Mouse (Mus musculus): ENCODE measurements around the gene Qsox1. TPM values are rescaled to one million over a fixed set of nuclear protein-coding genes. Genes with fewer than 3 reads are reported as not detected.
A peak's percentile ranks its signal among the peaks of the same experiment; 100 is the strongest.

Qsox1 gene
- polyA plus RNA-seq, 1 experiment from 2014 or later, result 16.6 TPM

GRCm38 (mm10) chr1:155796757-155797405, 15.8 kb downstream of the Qsox1 start:
- Histone ChIP-seq H3K4me1 (no peaks in the 10 kb centered on the region; the same call in 1 of the 2 replicates), H3K27ac (0 out of 2 replicates have a peak overlapping the region, but pooled peaks have one; percentile 36), H3K27me3 (no peaks in the 10 kb centered on the region), H3K4me2 (no peak overlapping the region), H3K9ac (no peak overlapping the region), H3K9me3 (no peaks in the 10 kb centered on the region), H3K4me3 (replicated peaks) (no peak overlapping the region), H3K36me3 (replicated peaks) (peaks cover 21% of the 10 kb centered on the region)
- no peak for ATAC-seq (ENCODE audit: low FRiP score)
- whole genome bisulfite sequencing, result 69% methylated on average over 11 of the region's 11 CpGs

DNA sequence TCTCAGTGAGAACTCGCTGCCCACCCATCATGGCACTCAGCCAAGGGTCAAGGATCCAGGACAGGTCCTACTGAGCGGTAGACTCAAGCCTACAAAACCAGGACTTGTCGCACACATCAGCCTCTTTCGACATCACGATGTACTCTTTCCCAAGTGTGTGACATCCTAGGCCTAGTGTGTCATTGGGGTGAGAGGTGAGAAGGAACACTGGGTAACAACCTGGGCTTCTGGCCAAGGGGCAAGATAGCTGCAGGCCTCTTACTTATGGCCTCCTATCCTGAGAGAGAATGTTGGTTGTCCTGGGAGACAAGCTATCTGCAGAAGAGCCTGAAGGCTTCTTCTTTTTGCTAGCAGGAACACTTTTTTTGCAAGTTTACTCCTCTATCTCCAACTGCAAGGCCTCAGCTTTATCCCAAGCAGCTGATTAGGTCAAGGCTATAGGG, 16.9 kb downstream of the Qsox1 start:
- H3K4me3 ChIP-seq (replicated peaks), result no peak overlapping the region
- no peak overlapping the region for H3K9ac ChIP-seq
- H3K4me1 ChIP-seq, result peaks cover 3% of the 10 kb centered on the region
- H3K4me2 ChIP-seq, result no peak overlapping the region
- H3K9me3 ChIP-seq, result no peaks in the 10 kb centered on the region
- H3K27me3 ChIP-seq, result no peaks in the 10 kb centered on the region
- no peak for ATAC-seq (ENCODE audit: low FRiP score)
- peaks cover 21% of the 10 kb centered on the region for H3K36me3 ChIP-seq (replicated peaks)
- 96% methylated on average over 5 of the region's 5 CpGs for WGBS
- H3K27ac ChIP-seq, result no peak overlapping the region

DNA sequence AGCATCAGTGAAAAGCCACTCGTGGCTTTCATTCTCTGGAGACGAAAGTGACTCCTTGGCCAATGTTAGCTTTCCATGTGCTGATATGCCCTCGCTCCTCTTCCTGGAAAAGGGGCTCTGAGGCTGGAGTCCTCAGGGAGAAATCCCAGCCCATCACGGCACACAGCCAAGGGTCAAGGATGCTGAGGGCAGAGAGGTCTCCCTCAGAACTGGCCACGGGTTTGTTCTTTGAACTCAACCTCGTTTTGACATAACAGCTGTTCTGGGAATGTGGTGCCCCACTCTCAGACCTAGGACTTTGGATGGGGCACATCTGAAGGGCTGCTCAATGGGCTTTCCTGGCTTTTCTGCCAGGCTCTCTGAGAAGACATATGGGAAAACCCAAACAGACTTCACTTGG, 17.8 kb downstream of the Qsox1 start:
- H3K27me3 ChIP-seq, result no peaks in the 10 kb centered on the region
- H3K9me3 ChIP-seq, result no peaks in the 10 kb centered on the region
- H3K27ac ChIP-seq, result no peak overlapping the region
- H3K9ac ChIP-seq, result no peak overlapping the region
- H3K36me3 ChIP-seq (replicated peaks), result peaks cover 21% of the 10 kb centered on the region
- WGBS, result 90% methylated on average over 6 of the region's 6 CpGs
- no peak for ATAC-seq (ENCODE audit: low FRiP score)
- H3K4me1 ChIP-seq, result peaks cover 12% of the 10 kb centered on the region
- H3K4me2 ChIP-seq, result no peak overlapping the region
- no peak overlapping the region for H3K4me3 ChIP-seq (replicated peaks)

DNA sequence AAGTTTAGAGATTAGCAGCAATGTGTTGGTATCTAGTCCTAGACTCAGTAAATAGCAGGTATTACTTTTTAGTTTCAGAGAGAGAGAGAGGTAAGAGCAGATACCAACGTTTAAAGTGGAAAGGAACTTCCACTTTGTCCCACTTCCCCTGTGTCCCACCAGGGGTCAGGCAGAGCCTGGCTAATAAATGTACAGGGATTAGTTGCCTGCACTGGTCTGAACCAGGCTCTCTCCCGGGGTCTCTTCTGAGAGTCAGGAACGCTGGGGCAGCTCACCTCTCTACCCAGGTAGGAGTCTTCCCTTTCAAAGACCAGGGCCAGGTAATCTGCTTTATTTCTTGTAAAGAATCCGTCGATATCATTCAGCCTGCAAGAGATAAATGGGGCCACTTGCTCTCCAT, 20.8 kb downstream of the Qsox1 start:
- H3K36me3 ChIP-seq (replicated peaks), result peaks cover 36% of the 10 kb centered on the region
- H3K27ac ChIP-seq, result no peak overlapping the region
- H3K9ac ChIP-seq, result no peak overlapping the region
- no peak overlapping the region for H3K4me3 ChIP-seq (replicated peaks)
- WGBS, result 69% methylated on average over 5 of the region's 5 CpGs
- ATAC-seq (ENCODE audit: low FRiP score), result no peak
- H3K9me3 ChIP-seq, result no peaks in the 10 kb centered on the region
- peaks cover 15% of the 10 kb centered on the region for H3K4me1 ChIP-seq
- no peaks in the 10 kb centered on the region for H3K27me3 ChIP-seq
- H3K4me2 ChIP-seq, result no peak overlapping the region

- 51% methylated on average over 16 of the region's 16 CpGs for WGBS
- H3K27ac ChIP-seq, result peak overlapping the region; percentile 79
- ATAC-seq (ENCODE audit: low FRiP score), result peak; percentile 78
- peaks cover 15% of the 10 kb centered on the region for H3K4me1 ChIP-seq
- H3K36me3 ChIP-seq (replicated peaks), result peaks cover 41% of the 10 kb centered on the region
- no peak overlapping the region for H3K4me2 ChIP-seq
- H3K27me3 ChIP-seq, result no peaks in the 10 kb centered on the region
- H3K4me3 ChIP-seq (replicated peaks), result no peak overlapping the region
- H3K9ac ChIP-seq, result no peak overlapping the region
- H3K9me3 ChIP-seq, result no peaks in the 10 kb centered on the region
These were observed 22.3 kb downstream of the Qsox1 start for GRCm38 (mm10) chr1:155790111-155790974.

DNA sequence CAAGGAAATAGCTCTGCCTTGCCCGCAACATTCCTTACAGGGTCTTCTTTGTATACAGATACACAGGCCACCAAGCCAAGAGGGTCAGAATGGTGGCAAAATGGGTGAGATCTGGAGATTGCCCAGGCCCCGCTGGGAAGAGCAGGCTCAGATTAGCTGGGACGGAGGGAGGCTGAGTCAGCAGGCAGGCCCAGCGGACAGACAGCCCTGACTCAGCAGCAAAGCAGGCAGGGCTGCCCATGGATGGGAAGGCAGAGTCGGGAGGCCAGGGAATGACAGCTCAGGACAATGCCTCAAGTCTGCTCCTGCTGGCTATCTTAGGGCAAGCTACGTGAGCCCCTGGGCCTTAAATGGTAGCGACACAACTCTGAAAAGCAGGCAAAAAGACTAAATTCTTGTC, 26.8 kb downstream of the Qsox1 start:
- Histone ChIP-seq H3K4me1 (peaks cover 18% of the 10 kb centered on the region), H3K36me3 (replicated peaks) (peaks cover 32% of the 10 kb centered on the region), H3K9me3 (no peaks in the 10 kb centered on the region), H3K27me3 (no peaks in the 10 kb centered on the region), H3K4me3 (replicated peaks) (no peak overlapping the region), H3K27ac (no peak overlapping the region), H3K9ac (no peak overlapping the region), H3K4me2 (no peak overlapping the region)
- ATAC-seq (ENCODE audit: low FRiP score), result no peak
- WGBS, result 50% methylated on average over 7 of the region's 7 CpGs

- 42% methylated on average over 19 of the region's 19 CpGs for WGBS
- 0 out of 2 replicates have a peak, but pooled peaks have one; percentile 37 for ATAC-seq (ENCODE audit: low FRiP score)
- Histone ChIP-seq H3K27me3 (no peaks in the 10 kb centered on the region), H3K27ac (no peak overlapping the region), H3K4me2 (no peak overlapping the region), H3K9ac (no peak overlapping the region), H3K9me3 (no peaks in the 10 kb centered on the region), H3K4me3 (replicated peaks) (no peak overlapping the region), H3K36me3 (replicated peaks) (peaks cover 39% of the 10 kb centered on the region), H3K4me1 (peaks cover 6% of the 10 kb centered on the region)
These were observed 28.1 kb downstream of the Qsox1 start for GRCm38 (mm10) chr1:155784343-155785205.

DNA sequence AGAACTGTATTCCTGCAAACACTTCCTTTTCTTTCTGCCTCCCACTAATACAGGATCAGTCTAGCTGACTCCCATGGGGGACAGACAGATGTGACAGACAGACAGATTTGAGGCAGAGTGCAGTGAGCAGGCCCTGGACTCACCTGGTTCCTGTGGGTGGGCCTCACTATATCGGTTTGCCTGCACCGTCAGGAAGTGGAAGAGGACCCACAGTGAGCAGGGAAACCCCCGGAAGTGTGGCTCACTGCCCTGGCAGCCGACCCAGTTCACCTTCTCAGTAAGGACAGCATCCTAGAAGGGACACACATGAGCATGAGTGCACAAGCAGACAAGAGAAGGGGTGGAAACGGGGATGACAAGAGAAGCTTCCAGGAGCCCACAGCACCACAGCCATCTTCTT, 30.3 kb downstream of the Qsox1 start:
- 78% methylated on average over 5 of the region's 5 CpGs for WGBS
- Histone ChIP-seq H3K36me3 (replicated peaks) (peaks cover 34% of the 10 kb centered on the region), H3K27ac (no peak overlapping the region), H3K4me2 (no peak overlapping the region), H3K9me3 (no peaks in the 10 kb centered on the region), H3K9ac (no peak overlapping the region), H3K4me1 (peaks cover 7% of the 10 kb centered on the region; the same call in 1 of the 2 replicates), H3K27me3 (no peaks in the 10 kb centered on the region), H3K4me3 (replicated peaks) (no peak overlapping the region)
- no peak for ATAC-seq (ENCODE audit: low FRiP score)

DNA sequence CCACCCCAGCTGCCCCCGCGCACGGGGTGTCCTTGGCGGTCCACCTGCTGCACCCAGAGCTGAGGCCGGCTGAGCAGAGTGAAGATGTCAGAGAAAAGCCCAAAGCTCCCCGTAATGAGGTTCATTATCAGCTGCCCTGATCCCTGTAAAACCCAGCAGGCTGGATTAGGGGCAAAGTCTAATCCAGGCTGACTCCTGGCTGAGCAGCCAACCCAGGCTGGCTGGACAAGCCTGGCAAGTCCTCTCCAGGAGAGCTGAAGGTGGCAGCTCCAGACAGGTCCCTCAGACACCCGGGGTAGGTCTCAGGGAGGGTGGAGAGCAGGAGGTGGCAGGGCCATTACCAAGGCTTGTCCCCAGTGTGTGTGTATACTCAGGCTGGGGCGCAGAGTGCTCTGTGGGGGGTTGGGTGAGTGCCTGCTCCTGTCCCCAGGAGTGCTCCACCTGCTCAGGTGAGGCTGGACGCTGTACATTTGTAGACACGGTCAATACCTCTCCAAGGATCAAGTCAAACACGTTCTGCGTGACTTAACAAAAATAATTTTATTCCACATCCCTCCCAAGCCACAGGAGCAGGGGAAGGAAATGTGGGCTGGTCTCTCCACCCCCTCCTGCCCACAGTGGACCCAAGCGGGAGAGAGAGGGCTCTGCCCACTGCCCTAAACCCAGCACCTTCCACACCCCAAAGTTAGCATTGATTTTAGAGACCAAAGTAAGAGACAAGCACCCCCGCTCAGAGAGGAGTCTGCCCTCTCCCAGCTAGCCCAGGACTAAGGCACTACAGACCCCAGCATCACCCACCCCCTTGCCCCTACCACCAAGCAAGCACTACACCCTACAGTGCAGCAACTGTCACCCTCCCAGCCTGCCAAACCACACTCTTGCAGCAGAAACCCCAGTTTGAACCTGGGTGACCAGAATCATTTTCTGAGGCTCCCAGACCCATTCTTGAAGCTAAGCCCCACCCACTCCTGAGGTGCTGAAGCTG, 34.8 kb downstream of the Qsox1 start:
- no peak overlapping the region for H3K4me2 ChIP-seq
- 50% methylated on average over 14 of the region's 14 CpGs for WGBS
- peaks cover 4% of the 10 kb centered on the region; the same call in 1 of the 2 replicates for H3K9me3 ChIP-seq
- H3K27me3 ChIP-seq, result no peaks in the 10 kb centered on the region
- no peak overlapping the region for H3K4me3 ChIP-seq (replicated peaks)
- peaks cover 24% of the 10 kb centered on the region for H3K36me3 ChIP-seq (replicated peaks)
- no peak overlapping the region for H3K27ac ChIP-seq
- no peak for ATAC-seq (ENCODE audit: low FRiP score)
- H3K9ac ChIP-seq, result no peak overlapping the region
- H3K4me1 ChIP-seq, result peaks cover 3% of the 10 kb centered on the region; the same call in 1 of the 2 replicates

DNA sequence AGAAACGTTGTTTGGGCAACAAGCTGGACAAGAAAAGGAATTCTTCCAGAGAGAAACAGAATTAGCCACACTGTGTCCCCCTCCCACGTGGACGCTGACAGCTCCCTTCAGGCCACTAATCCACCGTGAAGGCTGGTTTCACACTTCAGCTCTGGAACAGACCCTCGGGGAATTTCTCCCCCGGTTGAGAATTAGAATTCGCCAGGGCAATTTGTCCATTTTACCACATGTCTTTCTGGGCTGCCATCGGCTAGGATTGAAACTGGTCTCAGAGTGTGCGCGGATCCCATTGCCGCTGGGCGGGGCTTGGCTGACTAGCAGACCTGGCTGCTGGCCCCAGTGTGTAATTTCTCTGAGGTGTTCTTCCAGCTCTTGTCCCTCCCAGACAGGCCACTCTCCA, 53.5 kb downstream of the Qsox1 start:
- Histone ChIP-seq H3K9ac (no peak overlapping the region), H3K4me3 (replicated peaks) (no peak overlapping the region), H3K4me2 (no peak overlapping the region), H3K27ac (no peak overlapping the region), H3K36me3 (replicated peaks) (no peaks in the 10 kb centered on the region), H3K4me1 (no peaks in the 10 kb centered on the region; the same call in 1 of the 2 replicates), H3K9me3 (no peaks in the 10 kb centered on the region), H3K27me3 (peaks cover 12% of the 10 kb centered on the region; the same call in 1 of the 2 replicates)
- ATAC-seq (ENCODE audit: low FRiP score), result no peak
- 70% methylated on average over 12 of the region's 12 CpGs for WGBS

GRCm38 (mm10) chr1:155758711-155759110, 54.0 kb downstream of the Qsox1 start:
- no peak overlapping the region for H3K9ac ChIP-seq
- no peak overlapping the region for H3K4me3 ChIP-seq (replicated peaks)
- no peaks in the 10 kb centered on the region; the same call in 1 of the 2 replicates for H3K4me1 ChIP-seq
- H3K27ac ChIP-seq, result no peak overlapping the region
- ATAC-seq (ENCODE audit: low FRiP score), result no peak
- WGBS, result 89% methylated on average over 4 of the region's 4 CpGs
- peaks cover 16% of the 10 kb centered on the region for H3K27me3 ChIP-seq
- no peaks in the 10 kb centered on the region for H3K9me3 ChIP-seq
- no peaks in the 10 kb centered on the region for H3K36me3 ChIP-seq (replicated peaks)
- no peak overlapping the region for H3K4me2 ChIP-seq

All from forebrain, embryonic 12.5 days (tissue).